Mouse (Mus musculus) kidney, postnatal 0 days (tissue): ENCODE data around the gene Meaf6. TPM values are rescaled to one million over a fixed set of nuclear protein-coding genes. Genes with fewer than 3 reads are reported as not detected.
A peak's percentile ranks its signal among the peaks of the same experiment; 100 is the strongest.

Source experiments
- ATAC-seq: fragments of 200-750 bp; cut with Nextera tagmentation; replicated peaks from 2 replicates; pipeline ENCODE4 v1.8.0; 2017; ENCODE audit warnings: low read depth, moderate number of reproducible peaks, moderate TSS enrichment, moderate library complexity; ENCODE audit not compliant: low FRiP score
- DNase-seq: peaks from one replicate; pipeline ENCODE4 v3.0.0-alpha.2; 2016; ENCODE audit warnings: low spot score
- H3K27ac ChIP-seq: fragments of 300-500 bp; sonication (generic); 2 replicates; pipeline ENCODE4 v1.5.1; 2014; ENCODE audit warnings: mild to moderate bottlenecking
- H3K27me3 ChIP-seq: fragments of 300-500 bp; sonication (generic); 2 replicates; pipeline ENCODE4 v1.6.1; 2014; ENCODE audit warnings: low read length, mixed read lengths; ENCODE audit not compliant: insufficient read depth
- H3K36me3 ChIP-seq: fragments of 300-500 bp; sonication (generic); 2 replicates; pipeline ENCODE4 v1.6.1; 2014; ENCODE audit warnings: low read length, mixed read lengths; ENCODE audit not compliant: insufficient read depth
- H3K4me1 ChIP-seq: fragments of 300-500 bp; sonication (generic); replicated peaks from 2 replicates; pipeline ENCODE4 v1.6.1; 2014; ENCODE audit warnings: antibody characterized with exemption, low read length, mixed read lengths; ENCODE audit not compliant: insufficient read depth
- H3K4me2 ChIP-seq: fragments of 300-500 bp; sonication (generic); 2 replicates; pipeline ENCODE4 v1.6.1; 2014; ENCODE audit warnings: mild to moderate bottlenecking, low read length, moderate library complexity, mixed read lengths
- H3K4me3 ChIP-seq: fragments of 300-500 bp; sonication (generic); replicated peaks from 2 replicates; pipeline ENCODE4 v1.5.1; 2014; ENCODE audit warnings: low read depth, low read length
- H3K9ac ChIP-seq: fragments of 300-500 bp; sonication (generic); 2 replicates; pipeline ENCODE4 v1.6.1; 2014; ENCODE audit warnings: low read depth, low read length
- H3K9me3 ChIP-seq: fragments of 300-500 bp; sonication (generic); replicated peaks from 2 replicates; pipeline ENCODE4 v1.6.1; 2016; ENCODE audit warnings: low read length, inconsistent platforms, mixed read lengths
- CTCF ChIP-seq: IDR thresholded peaks from 2 replicates; pipeline ENCODE4 v1.5.1; 2016; ENCODE audit warnings: antibody characterized with exemption, low read depth, mild to moderate bottlenecking, moderate library complexity
- WGBS: fragments of 180-500 bp; shearing (Covaris S2); extraction: QIAGEN DNeasy Blood & Tissue Kit; methylation state at CpG from one replicate; pipeline ENCODE4 v1.1.7; 2014; 5-methylcytosine and 5-hydroxymethylcytosine counted together
- polyA plus RNA-seq: library from polyadenylated mRNA; unstranded; fragments of >200 nt; fragmentation: Nextera tagmentation; extraction: Ambion mirVana; gene quantifications from 2 replicates; pipeline ENCODE4 v1.2.1, GENCODE M21; 2015

The Meaf6 gene
- polyA plus RNA-seq, 1 experiment from 2014 or later: 50.8 TPM

DNA sequence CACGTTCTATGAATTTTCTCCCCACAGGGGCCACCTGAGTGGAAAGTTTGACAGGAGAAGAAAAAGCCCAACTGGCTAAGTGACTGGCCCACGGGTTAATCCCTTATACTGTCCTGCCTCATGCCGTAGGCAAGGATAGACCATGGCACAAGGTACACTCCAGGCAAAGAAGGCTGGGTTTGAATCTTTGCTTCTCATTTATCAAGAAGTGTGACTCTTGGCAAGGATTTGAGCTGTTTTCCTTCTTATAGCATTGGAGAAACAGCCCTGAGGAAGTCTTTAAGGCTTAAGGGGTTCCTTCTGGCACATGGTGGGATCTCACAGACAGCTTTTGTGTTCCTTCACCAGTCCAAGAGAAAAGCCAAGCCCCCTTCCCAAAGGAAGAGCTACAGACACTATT is 41.3 kb downstream of the Meaf6 start:
- Histone ChIP-seq H3K4me1 (peaks cover 27% of the 10 kb centered on the region), H3K36me3 (0 out of 2 replicates have a peak, but pooled peaks cover under 1% of the 10 kb centered on the region), H3K9me3 (no peaks in the 10 kb centered on the region), H3K4me2 (no peak overlapping the region), H3K9ac (no peak overlapping the region), H3K27me3 (no peaks in the 10 kb centered on the region), H3K4me3 (no peak overlapping the region), H3K27ac (no peak overlapping the region)
- DNase-seq (no peak), ATAC-seq (no peak)
- TF ChIP-seq CTCF: no peak
- WGBS: 90% methylated on average over 3 of the region's 3 CpGs

DNA sequence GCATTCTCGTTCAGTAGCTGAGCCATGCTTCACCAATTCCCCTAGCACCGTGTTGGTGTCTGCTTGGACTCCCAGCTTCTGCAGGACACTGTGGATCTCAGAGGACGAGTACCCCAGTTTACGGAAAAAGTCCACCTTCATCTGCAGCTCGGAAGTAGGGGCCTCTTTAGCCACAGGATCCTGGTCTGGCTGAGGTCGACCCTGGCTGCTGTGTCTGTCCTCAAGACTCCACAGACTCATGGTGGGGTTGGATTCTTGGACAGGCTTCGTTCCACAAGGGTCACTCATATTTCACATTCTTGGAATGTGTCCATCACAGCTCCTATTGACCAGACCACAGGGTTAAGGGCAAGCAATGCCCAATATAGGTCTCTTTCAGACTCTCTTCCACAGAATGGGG is 41.8 kb downstream of the Meaf6 start:
- TF ChIP-seq CTCF: no peak
- peak overlapping the region; percentile 66 for H3K4me3 ChIP-seq
- ATAC-seq (no peak), DNase-seq (no peak)
- peaks cover 27% of the 10 kb centered on the region for H3K4me1 ChIP-seq
- H3K36me3 ChIP-seq: no peaks in the 10 kb centered on the region
- no peaks in the 10 kb centered on the region for H3K27me3 ChIP-seq
- 70% methylated on average over 7 of the region's 7 CpGs for WGBS
- H3K9me3 ChIP-seq: no peaks in the 10 kb centered on the region
- H3K4me2 ChIP-seq: peak overlapping the region; percentile 98
- H3K27ac ChIP-seq: no peak overlapping the region
- H3K9ac ChIP-seq: peak overlapping the region; percentile 68; the same call in 1 of the 2 replicates

GRCm38 (mm10) chr4:125127305-125128084 is 42.6 kb downstream of the Meaf6 start, which contains the start of gene Zc3h12a:
Gene Zc3h12a (minus strand): TSS chr4:125127840.
- DNase-seq: peak; percentile 90
- Histone ChIP-seq H3K27ac (peak within 1 kb of the TSS; percentile 71), H3K4me3 (peak within 1 kb of the TSS; percentile 66), H3K9me3 (no peaks in the 10 kb centered on the region), H3K4me1 (peaks cover 27% of the 10 kb centered on the region), H3K9ac (peak within 1 kb of the TSS; percentile 68), H3K36me3 (no peaks in the 10 kb centered on the region), H3K4me2 (peak within 1 kb of the TSS; percentile 98), H3K27me3 (no peaks in the 10 kb centered on the region)
- TF ChIP-seq CTCF: no peak
- peak; percentile 90 for ATAC-seq
- 2% methylated on average over 56 of the region's 62 CpGs for WGBS

DNA sequence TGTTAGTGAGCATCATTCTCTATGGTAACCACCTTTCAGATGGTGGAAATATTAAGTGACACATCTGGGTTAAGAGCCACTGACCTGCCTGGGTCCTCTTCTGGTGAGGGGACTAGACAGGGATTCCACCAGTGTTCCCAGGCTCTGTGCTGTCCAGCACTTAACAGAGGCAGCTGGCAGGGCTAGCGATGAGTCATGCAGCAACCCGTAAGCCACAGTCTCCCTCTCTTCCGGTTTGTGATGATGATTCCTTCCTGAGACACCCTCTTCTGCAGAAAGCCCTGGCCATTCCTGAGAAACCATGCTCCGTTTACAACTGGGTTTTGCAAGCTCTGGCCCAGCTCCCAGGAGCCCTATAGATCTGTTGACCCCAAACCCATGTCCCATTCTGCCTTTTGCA is 46.6 kb downstream of the Meaf6 start:
- no peak for DNase-seq
- no peak for ATAC-seq
- no peak for TF ChIP-seq CTCF
- H3K4me1 ChIP-seq: peaks cover 8% of the 10 kb centered on the region; the same call in 1 of the 2 replicates
- H3K4me2 ChIP-seq: no peak overlapping the region
- H3K27me3 ChIP-seq: no peaks in the 10 kb centered on the region
- H3K36me3 ChIP-seq: no peaks in the 10 kb centered on the region
- H3K4me3 ChIP-seq: no peak overlapping the region
- H3K9me3 ChIP-seq: no peaks in the 10 kb centered on the region
- H3K27ac ChIP-seq: no peak overlapping the region
- H3K9ac ChIP-seq: no peak overlapping the region
- WGBS: 52% methylated on average over 4 of the region's 4 CpGs

DNA sequence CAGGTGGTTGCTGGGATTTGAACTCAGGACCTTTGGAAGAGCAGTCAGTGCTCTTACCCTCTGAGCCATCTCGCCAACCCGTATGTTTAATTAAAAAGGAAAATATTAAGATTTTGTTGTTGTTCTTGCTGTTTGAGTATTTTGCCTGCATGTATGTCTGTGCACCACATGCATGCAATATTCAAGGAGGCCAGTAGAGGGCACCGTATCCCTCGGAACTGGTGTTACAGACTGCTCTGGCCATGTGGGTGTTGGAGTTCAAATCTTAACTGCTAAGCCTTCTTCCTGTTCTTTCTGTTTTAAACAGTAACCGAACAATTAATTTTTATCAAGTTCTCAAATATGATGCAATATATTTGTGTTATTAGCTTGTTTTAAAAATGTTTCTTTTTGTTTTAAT is 47.5 kb downstream of the Meaf6 start:
- Histone ChIP-seq H3K4me2 (no peak overlapping the region), H3K9me3 (no peaks in the 10 kb centered on the region), H3K4me3 (no peak overlapping the region), H3K36me3 (no peaks in the 10 kb centered on the region), H3K27me3 (no peaks in the 10 kb centered on the region), H3K27ac (no peak overlapping the region), H3K9ac (no peak overlapping the region), H3K4me1 (no peaks in the 10 kb centered on the region)
- ATAC-seq: no peak
- peak; percentile 73 for DNase-seq
- peak; percentile 82 for TF ChIP-seq CTCF
- 28% methylated on average over 5 of the region's 5 CpGs for WGBS

- ATAC-seq: no peak
- WGBS: 66% methylated on average over 4 of the region's 4 CpGs
- Histone ChIP-seq H3K9me3 (no peaks in the 10 kb centered on the region), H3K4me3 (no peak overlapping the region), H3K27me3 (no peaks in the 10 kb centered on the region), H3K9ac (no peak overlapping the region), H3K27ac (no peak overlapping the region), H3K4me2 (no peak overlapping the region), H3K4me1 (no peaks in the 10 kb centered on the region), H3K36me3 (no peaks in the 10 kb centered on the region)
- no peak for DNase-seq
- no peak for TF ChIP-seq CTCF
Observed at GRCm38 (mm10) chr4:125134192-125134591, 49.3 kb downstream of the Meaf6 start.
